Mouse (Mus musculus): Measurements from ENCODE around the gene Map1lc3b. TPM values are rescaled to one million over a fixed set of nuclear protein-coding genes. Genes with fewer than 3 reads are reported as not detected.

Gene Map1lc3b
- polyA plus RNA-seq, 1 experiment from 2014 or later, result 224 TPM

- WGBS, result 83% methylated on average over 9 of the region's 9 CpGs
- peaks cover 52% of the 10 kb centered on the region for H3K36me3 ChIP-seq (ENCODE audit: control insufficient read depth, insufficient read depth, low read length)
Measured at GRCm38 (mm10) chr8:121552506-121552905, 37.7 kb upstream of the Map1lc3b start.

GRCm38 (mm10) chr8:121553831-121554475 lies 36.2 kb upstream of the Map1lc3b start:
- no peaks in the 10 kb centered on the region for H3K4me1 ChIP-seq (ENCODE audit: control insufficient read depth, insufficient read depth, low read length)
- no peak overlapping the region for H3K4me3 ChIP-seq (ENCODE audit: low read depth, low read length)
- no peaks in the 10 kb centered on the region for H3K9me3 ChIP-seq (ENCODE audit: control insufficient read depth, low read length)
- whole genome bisulfite sequencing, result 97% methylated on average over 30 of the region's 32 CpGs
- peaks cover 63% of the 10 kb centered on the region for H3K36me3 ChIP-seq (ENCODE audit: control insufficient read depth, insufficient read depth, low read length)
- no peaks in the 10 kb centered on the region for H3K27me3 ChIP-seq (replicated peaks; ENCODE audit: control insufficient read depth, insufficient read depth, low read length)
- H3K9ac ChIP-seq (ENCODE audit: low read depth, low read length), result no peak overlapping the region
- DNase-seq (ENCODE audit: low spot score) (no peak), ATAC-seq (ENCODE audit: low read depth) (no peak)
- H3K27ac ChIP-seq (replicated peaks; ENCODE audit: low read depth, low read length), result no peak overlapping the region
- H3K4me2 ChIP-seq (ENCODE audit: low read depth, low read length), result no peak overlapping the region

More at GRCm38 (mm10) chr8:121552506-121552905, 37.7 kb upstream of the Map1lc3b start:
- Histone ChIP-seq H3K4me3 (ENCODE audit: low read depth, low read length) (no peak overlapping the region), H3K27ac (replicated peaks; ENCODE audit: low read depth, low read length) (no peak overlapping the region), H3K4me2 (ENCODE audit: low read depth, low read length) (no peak overlapping the region), H3K27me3 (replicated peaks; ENCODE audit: control insufficient read depth, insufficient read depth, low read length) (no peaks in the 10 kb centered on the region), H3K9ac (ENCODE audit: low read depth, low read length) (no peak overlapping the region), H3K9me3 (ENCODE audit: control insufficient read depth, low read length) (no peaks in the 10 kb centered on the region), H3K4me1 (ENCODE audit: control insufficient read depth, insufficient read depth, low read length) (no peaks in the 10 kb centered on the region)
- DNase-seq (ENCODE audit: low spot score) (no peak), ATAC-seq (ENCODE audit: low read depth) (no peak)

GRCm38 (mm10) chr8:121557746-121558145 lies 32.4 kb upstream of the Map1lc3b start:
- H3K4me3 ChIP-seq (ENCODE audit: low read depth, low read length), result no peak overlapping the region
- WGBS, result 91% methylated on average over 10 of the region's 11 CpGs
- ATAC-seq (ENCODE audit: low read depth), result no peak
- H3K4me1 ChIP-seq (ENCODE audit: control insufficient read depth, insufficient read depth, low read length), result no peaks in the 10 kb centered on the region
- H3K9ac ChIP-seq (ENCODE audit: low read depth, low read length), result no peak overlapping the region
- no peak overlapping the region for H3K4me2 ChIP-seq (ENCODE audit: low read depth, low read length)
- H3K9me3 ChIP-seq (ENCODE audit: control insufficient read depth, low read length), result no peaks in the 10 kb centered on the region
- H3K27me3 ChIP-seq (replicated peaks; ENCODE audit: control insufficient read depth, insufficient read depth, low read length), result no peaks in the 10 kb centered on the region
- no peak overlapping the region for H3K27ac ChIP-seq (replicated peaks; ENCODE audit: low read depth, low read length)
- no peak for DNase-seq (ENCODE audit: low spot score)
- H3K36me3 ChIP-seq (ENCODE audit: control insufficient read depth, insufficient read depth, low read length), result peaks cover 54% of the 10 kb centered on the region

- no peak for ATAC-seq (ENCODE audit: low read depth)
- H3K9ac ChIP-seq (ENCODE audit: low read depth, low read length), result no peak overlapping the region
- no peaks in the 10 kb centered on the region for H3K4me1 ChIP-seq (ENCODE audit: control insufficient read depth, insufficient read depth, low read length)
- H3K27me3 ChIP-seq (replicated peaks; ENCODE audit: control insufficient read depth, insufficient read depth, low read length), result no peaks in the 10 kb centered on the region
- H3K27ac ChIP-seq (replicated peaks; ENCODE audit: low read depth, low read length), result no peak overlapping the region
- H3K9me3 ChIP-seq (ENCODE audit: control insufficient read depth, low read length), result no peaks in the 10 kb centered on the region
- H3K4me3 ChIP-seq (ENCODE audit: low read depth, low read length), result no peak overlapping the region
- no peak for DNase-seq (ENCODE audit: low spot score)
- peaks cover 47% of the 10 kb centered on the region for H3K36me3 ChIP-seq (ENCODE audit: control insufficient read depth, insufficient read depth, low read length)
- 90% methylated on average over 16 of the region's 16 CpGs for WGBS
- H3K4me2 ChIP-seq (ENCODE audit: low read depth, low read length), result no peak overlapping the region
Measured at GRCm38 (mm10) chr8:121558538-121558937, 31.6 kb upstream of the Map1lc3b start.

GRCm38 (mm10) chr8:121559801-121560200 lies 30.4 kb upstream of the Map1lc3b start:
- Histone ChIP-seq H3K36me3 (ENCODE audit: control insufficient read depth, insufficient read depth, low read length) (peaks cover 38% of the 10 kb centered on the region; the same call in 1 of the 2 replicates), H3K4me3 (ENCODE audit: low read depth, low read length) (no peak overlapping the region), H3K27me3 (replicated peaks; ENCODE audit: control insufficient read depth, insufficient read depth, low read length) (no peaks in the 10 kb centered on the region), H3K9ac (ENCODE audit: low read depth, low read length) (no peak overlapping the region), H3K4me1 (ENCODE audit: control insufficient read depth, insufficient read depth, low read length) (no peaks in the 10 kb centered on the region), H3K27ac (replicated peaks; ENCODE audit: low read depth, low read length) (no peak overlapping the region), H3K9me3 (ENCODE audit: control insufficient read depth, low read length) (no peaks in the 10 kb centered on the region), H3K4me2 (ENCODE audit: low read depth, low read length) (no peak overlapping the region)
- WGBS, result 88% methylated on average over 12 of the region's 12 CpGs
- no peak for DNase-seq (ENCODE audit: low spot score)
- ATAC-seq (ENCODE audit: low read depth), result no peak

- H3K9me3 ChIP-seq (ENCODE audit: control insufficient read depth, low read length), result no peaks in the 10 kb centered on the region
- DNase-seq (ENCODE audit: low spot score) (no peak), ATAC-seq (ENCODE audit: low read depth) (no peak)
- H3K27me3 ChIP-seq (replicated peaks; ENCODE audit: control insufficient read depth, insufficient read depth, low read length), result no peaks in the 10 kb centered on the region
- 97% methylated on average over 7 of the region's 7 CpGs for WGBS
- H3K27ac ChIP-seq (replicated peaks; ENCODE audit: low read depth, low read length), result no peak overlapping the region
- H3K9ac ChIP-seq (ENCODE audit: low read depth, low read length), result no peak overlapping the region
- H3K4me2 ChIP-seq (ENCODE audit: low read depth, low read length), result no peak overlapping the region
- H3K4me3 ChIP-seq (ENCODE audit: low read depth, low read length), result no peak overlapping the region
- peaks cover 36% of the 10 kb centered on the region; the same call in 1 of the 2 replicates for H3K36me3 ChIP-seq (ENCODE audit: control insufficient read depth, insufficient read depth, low read length)
- no peaks in the 10 kb centered on the region for H3K4me1 ChIP-seq (ENCODE audit: control insufficient read depth, insufficient read depth, low read length)
Measured at GRCm38 (mm10) chr8:121560432-121561100, 29.6 kb upstream of the Map1lc3b start.

- 86% methylated on average over 16 of the region's 16 CpGs for WGBS
- H3K36me3 ChIP-seq (ENCODE audit: control insufficient read depth, insufficient read depth, low read length), result peaks cover 42% of the 10 kb centered on the region; the same call in 1 of the 2 replicates
- no peaks in the 10 kb centered on the region for H3K4me1 ChIP-seq (ENCODE audit: control insufficient read depth, insufficient read depth, low read length)
- no peak for ATAC-seq (ENCODE audit: low read depth)
- no peak overlapping the region for H3K4me2 ChIP-seq (ENCODE audit: low read depth, low read length)
- H3K27ac ChIP-seq (replicated peaks; ENCODE audit: low read depth, low read length), result no peak overlapping the region
- no peak overlapping the region for H3K9ac ChIP-seq (ENCODE audit: low read depth, low read length)
- DNase-seq (ENCODE audit: low spot score), result no peak
- H3K27me3 ChIP-seq (replicated peaks; ENCODE audit: control insufficient read depth, insufficient read depth, low read length), result no peaks in the 10 kb centered on the region
- H3K4me3 ChIP-seq (ENCODE audit: low read depth, low read length), result no peak overlapping the region
- no peaks in the 10 kb centered on the region for H3K9me3 ChIP-seq (ENCODE audit: control insufficient read depth, low read length)
Measured at GRCm38 (mm10) chr8:121561636-121562345, 28.4 kb upstream of the Map1lc3b start.

GRCm38 (mm10) chr8:121562941-121563351 lies 27.2 kb upstream of the Map1lc3b start:
- Histone ChIP-seq H3K4me2 (ENCODE audit: low read depth, low read length) (no peak overlapping the region), H3K9me3 (ENCODE audit: control insufficient read depth, low read length) (no peaks in the 10 kb centered on the region), H3K36me3 (ENCODE audit: control insufficient read depth, insufficient read depth, low read length) (peaks cover 39% of the 10 kb centered on the region; the same call in 1 of the 2 replicates), H3K9ac (ENCODE audit: low read depth, low read length) (no peak overlapping the region), H3K4me1 (ENCODE audit: control insufficient read depth, insufficient read depth, low read length) (no peaks in the 10 kb centered on the region), H3K4me3 (ENCODE audit: low read depth, low read length) (no peak overlapping the region), H3K27ac (replicated peaks; ENCODE audit: low read depth, low read length) (no peak overlapping the region), H3K27me3 (replicated peaks; ENCODE audit: control insufficient read depth, insufficient read depth, low read length) (no peaks in the 10 kb centered on the region)
- 79% methylated on average over 9 of the region's 9 CpGs for WGBS
- ATAC-seq (ENCODE audit: low read depth), result no peak
- no peak for DNase-seq (ENCODE audit: low spot score)

Data from embryonic facial prominence, embryonic 14.5 days (tissue).